Mouse (Mus musculus): ENCODE measurements around the gene Txnip. TPM values are rescaled to one million over a fixed set of nuclear protein-coding genes. Genes with fewer than 3 reads are reported as not detected.

The Txnip gene
- polyA plus RNA-seq, 1 experiment: 719 TPM

- H3K27me3 ChIP-seq (ENCODE audit: control insufficient read depth, insufficient read depth, low read length): no peaks in the 10 kb centered on the region
- no peaks in the 10 kb centered on the region for H3K36me3 ChIP-seq (ENCODE audit: control insufficient read depth, insufficient read depth, low read length)
- peak overlapping the region; percentile 26 for H3K4me3 ChIP-seq (ENCODE audit: control insufficient read depth, insufficient read depth, low read length)
- peaks cover 48% of the 10 kb centered on the region for H3K4me1 ChIP-seq (replicated peaks; ENCODE audit: control insufficient read depth, insufficient read depth, low read length)
- peak overlapping the region; percentile 57; the same call in 1 of the 2 replicates for H3K27ac ChIP-seq (ENCODE audit: control insufficient read depth, insufficient read depth, low read length)
- no peak for DNase-seq
- TF ChIP-seq POLR2A (IDR thresholded peaks at IDR 0.05; ENCODE audit: control insufficient read depth, extremely low read depth, insufficient read depth, low read length, poor library complexity): no peak
- TF ChIP-seq CTCF (IDR thresholded peaks at IDR 0.05; ENCODE audit: borderline replicate concordance, control insufficient read depth, extremely low read depth, insufficient read depth, low read length, poor library complexity): no peak
- 32% methylated on average over 14 of the region's 14 CpGs for WGBS
Observed at GRCm38 (mm10) chr3:96576005-96576658, 18.4 kb downstream of the Txnip start.

GRCm38 (mm10) chr3:96576690-96577541, 19.2 kb downstream of the Txnip start, which contains the start of gene Gm16253:
TSS of gene Gm16253 (plus strand) at chr3:96576984.
- Histone ChIP-seq H3K36me3 (ENCODE audit: control insufficient read depth, insufficient read depth, low read length) (no peaks in the 10 kb centered on the region), H3K4me3 (ENCODE audit: control insufficient read depth, insufficient read depth, low read length) (peak within 1 kb of the TSS; percentile 26), H3K27ac (ENCODE audit: control insufficient read depth, insufficient read depth, low read length) (peak within 1 kb of the TSS; percentile 57; the same call in 1 of the 2 replicates), H3K4me1 (replicated peaks; ENCODE audit: control insufficient read depth, insufficient read depth, low read length) (peaks cover 40% of the 10 kb centered on the region), H3K27me3 (ENCODE audit: control insufficient read depth, insufficient read depth, low read length) (no peaks in the 10 kb centered on the region)
- WGBS: 33% methylated on average over 17 of the region's 17 CpGs
- no peak for TF ChIP-seq CTCF (IDR thresholded peaks at IDR 0.05; ENCODE audit: borderline replicate concordance, control insufficient read depth, extremely low read depth, insufficient read depth, low read length, poor library complexity)
- 0 out of 2 replicates have a peak, but pooled peaks have one; percentile 25 for TF ChIP-seq POLR2A (IDR thresholded peaks at IDR 0.05; ENCODE audit: control insufficient read depth, extremely low read depth, insufficient read depth, low read length, poor library complexity)
- peak; percentile 83 for DNase-seq

- Histone ChIP-seq H3K4me3 (ENCODE audit: control insufficient read depth, insufficient read depth, low read length) (no peak overlapping the region), H3K4me1 (replicated peaks; ENCODE audit: control insufficient read depth, insufficient read depth, low read length) (peaks cover 37% of the 10 kb centered on the region), H3K36me3 (ENCODE audit: control insufficient read depth, insufficient read depth, low read length) (no peaks in the 10 kb centered on the region), H3K27me3 (ENCODE audit: control insufficient read depth, insufficient read depth, low read length) (no peaks in the 10 kb centered on the region), H3K27ac (ENCODE audit: control insufficient read depth, insufficient read depth, low read length) (no peak overlapping the region)
- no peak for DNase-seq
- 78% methylated on average over 4 of the region's 4 CpGs for WGBS
- TF ChIP-seq POLR2A (IDR thresholded peaks at IDR 0.05; ENCODE audit: control insufficient read depth, extremely low read depth, insufficient read depth, low read length, poor library complexity) (no peak), CTCF (IDR thresholded peaks at IDR 0.05; ENCODE audit: borderline replicate concordance, control insufficient read depth, extremely low read depth, insufficient read depth, low read length, poor library complexity) (no peak)
Observed at GRCm38 (mm10) chr3:96577566-96577965, 19.8 kb downstream of the Txnip start.

GRCm38 (mm10) chr3:96578561-96579238, 20.9 kb downstream of the Txnip start:
- H3K4me3 ChIP-seq (ENCODE audit: control insufficient read depth, insufficient read depth, low read length): no peak overlapping the region
- H3K36me3 ChIP-seq (ENCODE audit: control insufficient read depth, insufficient read depth, low read length): no peaks in the 10 kb centered on the region
- no peak for DNase-seq
- 96% methylated on average over 12 of the region's 12 CpGs for WGBS
- H3K4me1 ChIP-seq (replicated peaks; ENCODE audit: control insufficient read depth, insufficient read depth, low read length): peaks cover 37% of the 10 kb centered on the region
- H3K27me3 ChIP-seq (ENCODE audit: control insufficient read depth, insufficient read depth, low read length): no peaks in the 10 kb centered on the region
- TF ChIP-seq CTCF (IDR thresholded peaks at IDR 0.05; ENCODE audit: borderline replicate concordance, control insufficient read depth, extremely low read depth, insufficient read depth, low read length, poor library complexity) (no peak), POLR2A (IDR thresholded peaks at IDR 0.05; ENCODE audit: control insufficient read depth, extremely low read depth, insufficient read depth, low read length, poor library complexity) (no peak)
- H3K27ac ChIP-seq (ENCODE audit: control insufficient read depth, insufficient read depth, low read length): no peak overlapping the region

- TF ChIP-seq POLR2A (IDR thresholded peaks at IDR 0.05; ENCODE audit: control insufficient read depth, extremely low read depth, insufficient read depth, low read length, poor library complexity): no peak
- no peak for TF ChIP-seq CTCF (IDR thresholded peaks at IDR 0.05; ENCODE audit: borderline replicate concordance, control insufficient read depth, extremely low read depth, insufficient read depth, low read length, poor library complexity)
- H3K27ac ChIP-seq (ENCODE audit: control insufficient read depth, insufficient read depth, low read length): peak overlapping the region; percentile 17
- no peaks in the 10 kb centered on the region for H3K36me3 ChIP-seq (ENCODE audit: control insufficient read depth, insufficient read depth, low read length)
- no peak for DNase-seq
- H3K4me1 ChIP-seq (replicated peaks; ENCODE audit: control insufficient read depth, insufficient read depth, low read length): peaks cover 37% of the 10 kb centered on the region
- 77% methylated on average over 4 of the region's 4 CpGs for WGBS
- no peak overlapping the region for H3K4me3 ChIP-seq (ENCODE audit: control insufficient read depth, insufficient read depth, low read length)
- H3K27me3 ChIP-seq (ENCODE audit: control insufficient read depth, insufficient read depth, low read length): no peaks in the 10 kb centered on the region
Observed at GRCm38 (mm10) chr3:96579239-96579750, 21.5 kb downstream of the Txnip start.
